7 mouse cellular contexts compared by ENCODE assay signal in genomic region chr9:78193902-78194597, GRCm38 (mm10). TPM values are rescaled to one million over a fixed set of nuclear protein-coding genes. Genes with fewer than 3 reads are reported as not detected.
DNase-seq lines count a peak whose midpoint lies in the region; TF ChIP-seq lines count a peak whose summit lies in the region.

No protein-coding gene starts in this region.

- peak; percentile 67 for DNase-seq in 3134 (ENCODE audit: extremely low read depth, insufficient read length, low spot score)
- peak; percentile 65 to 71 for DNase-seq in B cell, adult 2 months
- peak; percentile 70 for DNase-seq in c-Kit-positive CD71-positive TER-119-positive erythroid progenitor cells, embryonic 14.5 days (ENCODE audit: low spot score)
- peak; percentile 63 for DNase-seq in forelimb bud, embryonic 11.5 days (ENCODE audit: low read depth, low spot score)
- DNase-seq in kidney, adult 2 months, result peak; percentile 75
- peak; percentile 48 to 66 for DNase-seq in lung, adult 18-20 months
- peak; percentile 65 for DNase-seq in retina, postnatal 7 days (ENCODE audit: low read depth, low spot score)

- H3K4me3 ChIP-seq in kidney, adult 2 months (ENCODE audit: insufficient read depth, low read depth, low read length), result no peak overlapping the region

- H3K27me3 ChIP-seq in kidney, adult 2 months (replicated peaks; ENCODE audit: control insufficient read depth, insufficient read depth, low read length), result no peaks in the 10 kb centered on the region

- 38% methylated on average over 9 of the region's 9 CpGs for WGBS in kidney, adult 2 months

- no peak overlapping the region for H3K27ac ChIP-seq in kidney, adult 2 months (ENCODE audit: insufficient read depth, low read depth, low read length)

- H3K4me1 ChIP-seq in kidney, adult 2 months (ENCODE audit: control insufficient read depth, insufficient read depth, low read length), result peaks cover 6% of the 10 kb centered on the region; the same call in 1 of the 2 replicates

- H3K36me3 ChIP-seq in kidney, adult 2 months (ENCODE audit: control insufficient read depth, insufficient read depth, low read length), result no peaks in the 10 kb centered on the region

- 0 out of 2 replicates have a peak, but pooled peaks have one; percentile 18 for TF ChIP-seq CTCF in kidney, adult 2 months (conservative IDR thresholded peaks at IDR 0.05; ENCODE audit: insufficient read depth, insufficient read length, low read depth, low read length)

- TF ChIP-seq POLR2A in kidney, adult 2 months (IDR thresholded peaks at IDR 0.05; ENCODE audit: low read depth, low read length), result no peak

RNA-seq across cellular contexts. Expression of gene Gsta4, which starts 11.5 kb away (rescaled TPM):
- polyA plus RNA-seq in kidney, adult 2 months (2012; rRNA removed), result 120 and 154 TPM in 2 replicates

RNA-seq across cellular contexts. Expression of gene Gsta1, which starts 36.4 kb away (rescaled TPM):
- polyA plus RNA-seq in kidney, adult 2 months (2012; rRNA removed), result 1.6 and 1.9 TPM in 2 replicates
